Mouse (Mus musculus) layer of hippocampus, adult 11-12 months (tissue): ENCODE results near the gene Arrdc5.

Source experiments
- DNase-seq: peaks from one replicate; pipeline ENCODE4 v3.0.0; 2022; ENCODE audit warnings: low spot score

Gene Arrdc5

DNA sequence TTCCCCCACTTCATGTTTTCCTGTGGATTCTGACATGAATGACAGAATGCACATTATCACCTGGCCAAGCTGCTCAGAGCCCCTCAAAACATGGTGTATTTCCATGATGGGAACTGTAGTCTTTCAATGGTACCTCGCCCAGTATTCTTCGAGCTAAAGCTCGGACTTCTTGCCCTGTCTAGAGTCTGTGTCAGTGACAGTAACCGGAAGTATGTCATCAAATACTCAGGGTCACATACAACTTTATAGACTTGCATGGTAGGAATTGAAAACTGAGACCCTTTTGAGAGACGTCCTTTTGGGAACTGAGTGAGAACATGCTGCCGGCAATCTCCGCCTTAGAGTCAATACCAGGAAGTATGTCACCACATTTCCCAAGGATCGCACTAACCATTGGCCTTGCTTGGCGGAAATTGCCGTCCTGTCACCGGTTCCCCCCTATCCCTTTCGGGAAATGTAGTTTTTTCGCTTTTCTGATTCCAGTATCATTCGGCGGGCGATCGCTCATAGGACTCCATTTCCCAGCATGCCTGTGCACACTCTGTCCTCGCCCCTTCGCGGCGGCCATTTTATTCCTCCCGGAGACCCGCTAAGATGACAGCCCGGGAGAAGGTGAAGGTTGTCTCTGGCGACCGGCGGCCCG, 43.7 kb downstream of the Arrdc5 start, which contains the start of gene Fem1a:
TSS of gene Fem1a (plus strand) at position 572 of the 643 bp plus-strand sequence.
- DNase-seq = peak; percentile 97

DNA sequence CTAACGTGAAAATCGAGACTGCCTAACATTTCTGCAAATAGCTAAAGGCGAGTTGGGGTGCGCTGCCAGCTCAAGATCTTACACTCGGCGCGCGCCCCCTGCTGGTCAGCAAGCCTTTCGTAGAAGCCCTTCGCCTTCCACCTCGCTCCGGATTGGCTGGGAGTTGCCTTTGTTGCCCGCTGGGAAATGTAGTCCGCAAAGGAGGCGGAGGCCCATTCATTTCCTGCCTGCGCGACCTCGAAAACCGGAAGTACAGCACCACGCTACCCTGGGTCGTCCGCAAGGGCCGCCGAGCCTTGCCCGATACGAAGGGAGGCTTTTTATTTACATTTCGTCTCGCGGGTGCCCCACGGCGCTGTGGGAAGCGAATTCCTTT, 44.2 kb downstream of the Arrdc5 start:
- DNase-seq = peak; percentile 99

DNA sequence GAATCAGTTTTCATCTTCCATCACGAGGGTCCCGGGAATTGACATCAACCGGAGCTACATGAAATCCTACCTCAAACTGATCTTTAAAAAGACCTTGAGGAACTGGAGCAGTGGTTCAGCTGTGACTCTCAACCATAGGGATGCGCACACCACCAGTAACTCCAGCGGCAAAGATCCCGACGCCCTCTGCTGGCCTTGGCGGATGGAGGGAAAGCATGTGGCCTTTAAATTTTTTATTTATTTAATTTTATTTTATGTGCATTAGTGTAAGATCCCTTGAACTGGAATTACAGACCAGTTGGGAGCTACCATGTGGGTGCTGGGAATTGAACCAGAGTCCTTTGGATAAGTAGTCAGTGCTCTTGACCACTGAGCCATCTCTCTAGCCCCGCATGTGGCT, 44.7 kb downstream of the Arrdc5 start:
- peak; percentile 73 for DNase-seq

DNA sequence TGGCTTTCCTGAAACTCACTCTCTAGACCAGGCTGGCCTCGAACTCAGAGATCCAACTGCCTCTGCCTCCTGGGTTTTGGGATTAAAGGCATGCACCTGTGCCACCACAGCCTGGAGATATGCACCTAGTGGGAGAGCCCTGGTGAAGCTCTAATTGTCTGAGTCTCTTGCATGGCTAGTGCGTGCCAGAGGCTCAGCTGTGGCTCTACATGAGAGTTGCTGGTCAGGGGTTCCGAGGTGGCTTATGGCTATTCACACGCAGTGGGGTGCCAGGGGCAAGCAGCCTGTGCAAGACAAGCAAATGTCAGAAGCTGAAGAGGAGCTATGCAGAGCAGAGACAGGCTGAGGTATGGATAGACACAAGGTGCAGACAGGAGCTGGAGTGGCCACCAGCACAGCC, 45.4 kb downstream of the Arrdc5 start:
- DNase-seq = no peak

DNA sequence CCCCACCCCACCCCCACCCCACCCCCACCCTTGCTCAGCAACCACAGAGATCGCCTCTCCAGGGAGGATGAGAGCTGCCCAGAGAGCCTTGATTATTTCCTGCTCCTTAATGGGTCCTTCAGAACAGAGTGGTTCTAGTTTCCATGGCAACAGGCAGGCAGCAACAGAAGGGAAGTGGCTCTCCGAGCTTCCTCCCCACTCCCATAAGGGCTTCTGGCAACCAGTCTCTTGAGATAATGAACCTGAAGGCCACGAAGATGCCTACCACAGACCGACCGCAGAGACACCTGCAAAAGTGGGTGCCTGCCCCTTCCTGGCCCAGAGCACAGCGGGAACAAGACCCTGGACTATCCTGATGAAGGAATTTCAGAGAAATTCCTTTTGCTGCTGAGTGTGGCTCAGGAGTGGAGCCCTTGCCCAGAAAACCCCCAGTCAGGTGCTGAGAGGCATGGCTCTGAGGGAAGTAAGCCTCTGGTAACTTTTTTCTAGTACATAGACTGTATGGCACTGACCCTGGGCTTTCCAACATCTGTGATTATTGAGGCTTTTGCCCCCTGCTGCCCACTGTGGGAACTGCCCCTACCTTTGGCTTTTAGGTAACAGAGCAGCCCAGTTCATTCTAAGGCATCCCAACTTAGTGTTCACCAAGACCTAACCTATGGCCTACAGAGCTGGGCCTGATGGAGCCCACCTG, 48.8 kb downstream of the Arrdc5 start:
- peak; percentile 87 for DNase-seq

DNA sequence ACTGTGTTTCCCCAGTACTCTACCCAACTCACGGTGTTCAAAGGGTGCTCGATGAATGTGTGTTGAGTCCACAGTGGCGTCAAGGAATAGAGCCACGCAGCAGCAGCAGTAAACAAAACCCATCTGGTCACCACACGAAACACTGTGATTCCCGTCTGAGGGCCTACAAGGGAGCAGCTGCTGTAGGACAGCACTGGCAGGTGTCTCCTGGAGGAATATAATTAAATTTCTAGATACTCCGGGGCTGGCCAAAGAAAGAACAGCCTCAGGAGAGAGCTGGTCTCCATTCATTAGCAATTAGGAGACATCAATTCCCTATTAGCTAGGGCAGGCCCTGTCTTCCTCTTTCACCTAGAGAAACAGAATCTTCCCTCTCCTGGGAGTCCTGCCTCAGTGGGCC, 54.5 kb downstream of the Arrdc5 start:
- DNase-seq = no peak
